Mouse (Mus musculus): Measurements from ENCODE around the gene Ppp1cc. TPM values are rescaled to one million over a fixed set of nuclear protein-coding genes. Genes with fewer than 3 reads are reported as not detected.
"Not testable (repeated sequence)": the region's sequence is repeated elsewhere in the genome, so short reads cannot be mapped to it uniquely, and the experiment has no call there.

Gene Ppp1cc
- polyA plus RNA-seq, 1 experiment from 2014 or later, result 373 TPM

- not testable (repeated sequence) for DNase-seq (ENCODE audit: low spot score); H3K9me3 ChIP-seq (replicated peaks); H3K36me3 ChIP-seq; H3K4me3 ChIP-seq; H3K27me3 ChIP-seq (ENCODE audit: low read depth, poor library complexity, severe bottlenecking); H3K27ac ChIP-seq
- 92% methylated on average over 1 of the region's 1 CpGs for WGBS
- peaks cover 22% of the 10 kb centered on the region for H3K4me1 ChIP-seq
Measured at GRCm38 (mm10) chr5:122212820-122213219, 54.7 kb downstream of the Ppp1cc start.

GRCm38 (mm10) chr5:122213861-122214260, 55.8 kb downstream of the Ppp1cc start:
- WGBS, result 82% methylated on average over 6 of the region's 6 CpGs
- peaks cover 16% of the 10 kb centered on the region for H3K4me1 ChIP-seq

GRCm38 (mm10) chr5:122217636-122218035, 59.6 kb downstream of the Ppp1cc start:
- Histone ChIP-seq H3K9me3 (replicated peaks) (no peaks in the 10 kb centered on the region), H3K27ac (no peak overlapping the region), H3K27me3 (ENCODE audit: low read depth, poor library complexity, severe bottlenecking) (no peaks in the 10 kb centered on the region), H3K36me3 (peaks cover 11% of the 10 kb centered on the region; the same call in 1 of the 2 replicates), H3K4me3 (no peak overlapping the region), H3K4me1 (peaks cover 23% of the 10 kb centered on the region)
- no peak for DNase-seq (ENCODE audit: low spot score)
- 97% methylated on average over 6 of the region's 6 CpGs for WGBS

More at GRCm38 (mm10) chr5:122213861-122214260, 55.8 kb downstream of the Ppp1cc start:
- no peak for DNase-seq (ENCODE audit: low spot score)
- Histone ChIP-seq H3K4me3 (no peak overlapping the region), H3K36me3 (0 out of 2 replicates have a peak, but pooled peaks cover 3% of the 10 kb centered on the region), H3K9me3 (replicated peaks) (no peaks in the 10 kb centered on the region), H3K27ac (no peak overlapping the region), H3K27me3 (ENCODE audit: low read depth, poor library complexity, severe bottlenecking) (no peaks in the 10 kb centered on the region)

GRCm38 (mm10) chr5:122218109-122218905, 60.2 kb downstream of the Ppp1cc start:
- Histone ChIP-seq H3K27ac (no peak overlapping the region), H3K36me3 (peaks cover 11% of the 10 kb centered on the region; the same call in 1 of the 2 replicates), H3K4me3 (no peak overlapping the region), H3K27me3 (ENCODE audit: low read depth, poor library complexity, severe bottlenecking) (no peaks in the 10 kb centered on the region), H3K9me3 (replicated peaks) (no peaks in the 10 kb centered on the region), H3K4me1 (peaks cover 26% of the 10 kb centered on the region)
- WGBS, result 88% methylated on average over 12 of the region's 12 CpGs
- no peak for DNase-seq (ENCODE audit: low spot score)

GRCm38 (mm10) chr5:122218928-122219327, 60.9 kb downstream of the Ppp1cc start:
- Histone ChIP-seq H3K4me3 (no peak overlapping the region), H3K27ac (no peak overlapping the region; the same call in 1 of the 2 replicates), H3K27me3 (ENCODE audit: low read depth, poor library complexity, severe bottlenecking) (no peaks in the 10 kb centered on the region), H3K9me3 (replicated peaks) (no peaks in the 10 kb centered on the region), H3K4me1 (peaks cover 26% of the 10 kb centered on the region), H3K36me3 (peaks cover 11% of the 10 kb centered on the region; the same call in 1 of the 2 replicates)
- DNase-seq (ENCODE audit: low spot score), result no peak
- 92% methylated on average over 7 of the region's 7 CpGs for WGBS

- 72% methylated on average over 18 of the region's 18 CpGs for WGBS
- no peak for DNase-seq (ENCODE audit: low spot score)
- Histone ChIP-seq H3K9me3 (replicated peaks) (no peaks in the 10 kb centered on the region), H3K27me3 (ENCODE audit: low read depth, poor library complexity, severe bottlenecking) (no peaks in the 10 kb centered on the region), H3K4me3 (no peak overlapping the region), H3K36me3 (peaks cover 11% of the 10 kb centered on the region; the same call in 1 of the 2 replicates), H3K4me1 (peaks cover 32% of the 10 kb centered on the region), H3K27ac (peak overlapping the region; percentile 36; the same call in 1 of the 2 replicates)
Measured at GRCm38 (mm10) chr5:122219655-122220629, 61.9 kb downstream of the Ppp1cc start.

- H3K27me3 ChIP-seq (ENCODE audit: low read depth, poor library complexity, severe bottlenecking), result no peaks in the 10 kb centered on the region
- 85% methylated on average over 4 of the region's 4 CpGs for WGBS
- no peak for DNase-seq (ENCODE audit: low spot score)
- H3K9me3 ChIP-seq (replicated peaks), result no peaks in the 10 kb centered on the region
- H3K4me3 ChIP-seq, result no peak overlapping the region
- H3K36me3 ChIP-seq, result peaks cover 11% of the 10 kb centered on the region; the same call in 1 of the 2 replicates
- H3K27ac ChIP-seq, result no peak overlapping the region
- H3K4me1 ChIP-seq, result peaks cover 39% of the 10 kb centered on the region
Measured at GRCm38 (mm10) chr5:122221085-122221484, 63.0 kb downstream of the Ppp1cc start.

- H3K4me3 ChIP-seq, result no peak overlapping the region
- 89% methylated on average over 2 of the region's 2 CpGs for WGBS
- H3K36me3 ChIP-seq, result peaks cover 17% of the 10 kb centered on the region
- H3K27me3 ChIP-seq (ENCODE audit: low read depth, poor library complexity, severe bottlenecking), result no peaks in the 10 kb centered on the region
- no peaks in the 10 kb centered on the region for H3K9me3 ChIP-seq (replicated peaks)
- 0 out of 2 replicates have a peak overlapping the region, but pooled peaks have one; percentile 65 for H3K27ac ChIP-seq
- no peak for DNase-seq (ENCODE audit: low spot score)
- H3K4me1 ChIP-seq, result peaks cover 36% of the 10 kb centered on the region
Measured at GRCm38 (mm10) chr5:122224291-122224690, 66.2 kb downstream of the Ppp1cc start.

Other genes starting within 250 kb of the Ppp1cc start
- 2.9 and 4.4 TPM in 2 replicates for gene Cux2, start 108.2 kb upstream of the Ppp1cc start, polyA plus RNA-seq (2016; fragmentation: Nextera tagmentation; extraction: Ambion mirVana)
- gene Myl2, start 57.3 kb upstream of the Ppp1cc start, polyA plus RNA-seq (2016; fragmentation: Nextera tagmentation; extraction: Ambion mirVana), result 3.1 TPM in 2 replicates
- gene Ccdc63, start 17.5 kb upstream of the Ppp1cc start, polyA plus RNA-seq (2016; fragmentation: Nextera tagmentation; extraction: Ambion mirVana), result not detected in 2 replicates
- 9.6 and 11.8 TPM in 2 replicates for gene Hvcn1, start 48.5 kb downstream of the Ppp1cc start, polyA plus RNA-seq (2016; fragmentation: Nextera tagmentation; extraction: Ambion mirVana)
- gene Tctn1, start 106.2 kb downstream of the Ppp1cc start, polyA plus RNA-seq (2016; fragmentation: Nextera tagmentation; extraction: Ambion mirVana), result 4.4 and 4.9 TPM in 2 replicates
- 8.2 and 9.7 TPM in 2 replicates for gene Pptc7, start 126.1 kb downstream of the Ppp1cc start, polyA plus RNA-seq (2016; fragmentation: Nextera tagmentation; extraction: Ambion mirVana)
- 8.2 and 11.7 TPM in 2 replicates for gene Rad9b, start 196.0 kb downstream of the Ppp1cc start, polyA plus RNA-seq (2016; fragmentation: Nextera tagmentation; extraction: Ambion mirVana)
- 191 and 204 TPM in 2 replicates for gene Vps29, start 196.1 kb downstream of the Ppp1cc start, polyA plus RNA-seq (2016; fragmentation: Nextera tagmentation; extraction: Ambion mirVana)
- 102 and 103 TPM in 2 replicates for gene Gpn3, start 213.6 kb downstream of the Ppp1cc start, polyA plus RNA-seq (2016; fragmentation: Nextera tagmentation; extraction: Ambion mirVana)
- 83.6 and 90.4 TPM in 2 replicates for gene Fam216a, start 214.1 kb downstream of the Ppp1cc start, polyA plus RNA-seq (2016; fragmentation: Nextera tagmentation; extraction: Ambion mirVana)
- 80.5 and 86.6 TPM in 2 replicates for gene Arpc3, start 233.6 kb downstream of the Ppp1cc start, polyA plus RNA-seq (2016; fragmentation: Nextera tagmentation; extraction: Ambion mirVana)

Data from limb, embryonic 10.5 days (tissue).